Mouse (Mus musculus) heart, embryonic 15.5 days (tissue): ENCODE data around the gene Nr2c2ap. TPM values are rescaled to one million over a fixed set of nuclear protein-coding genes. Genes with fewer than 3 reads are reported as not detected.

Source experiments
- ATAC-seq: fragments of 200-750 bp; cut with Nextera tagmentation; replicated peaks from 2 replicates; pipeline ENCODE4 v1.8.0; 2017; ENCODE audit warnings: low read depth, moderate TSS enrichment; ENCODE audit not compliant: insufficient number of reproducible peaks, insufficient read depth, low FRiP score
- H3K27ac ChIP-seq: fragments of 300-500 bp; sonication (generic); 2 replicates; pipeline ENCODE4 v1.5.1; 2015; ENCODE audit warnings: mild to moderate bottlenecking, inconsistent platforms
- H3K27me3 ChIP-seq: fragments of 300-500 bp; sonication (generic); 2 replicates; pipeline ENCODE4 v1.6.1; 2015; ENCODE audit warnings: inconsistent platforms
- H3K36me3 ChIP-seq: fragments of 300-500 bp; sonication (generic); 2 replicates; pipeline ENCODE4 v1.6.1; 2015; ENCODE audit warnings: mild to moderate bottlenecking, inconsistent platforms
- H3K4me1 ChIP-seq: fragments of 300-500 bp; sonication (generic); replicated peaks from 2 replicates; pipeline ENCODE4 v1.6.1; 2015; ENCODE audit warnings: inconsistent platforms
- H3K4me2 ChIP-seq: fragments of 300-500 bp; sonication (generic); 2 replicates; pipeline ENCODE4 v1.6.1; 2015; ENCODE audit warnings: inconsistent platforms, mild to moderate bottlenecking, moderate library complexity
- H3K4me3 ChIP-seq: fragments of 300-500 bp; sonication (generic); 2 replicates; pipeline ENCODE4 v1.5.1; 2015; ENCODE audit warnings: mild to moderate bottlenecking, inconsistent platforms
- H3K9ac ChIP-seq: fragments of 300-500 bp; sonication (generic); 2 replicates; pipeline ENCODE4 v1.6.1; 2015; ENCODE audit warnings: mild to moderate bottlenecking, inconsistent platforms
- H3K9me3 ChIP-seq: fragments of 300-500 bp; sonication (generic); replicated peaks from 2 replicates; pipeline ENCODE4 v1.6.1; 2016; ENCODE audit warnings: inconsistent platforms
- WGBS: fragments of 180-500 bp; shearing (Covaris S2); methylation state at CpG from one replicate; pipeline ENCODE4 v1.1.7; 2015; ENCODE audit warnings: mixed read lengths; 5-methylcytosine and 5-hydroxymethylcytosine counted together
- polyA plus RNA-seq: library from polyadenylated mRNA; unstranded; fragments of >200 nt; fragmentation: Nextera tagmentation; extraction: Ambion mirVana; gene quantifications from 2 replicates; pipeline ENCODE4 v1.2.1, GENCODE M21; 2015

The Nr2c2ap gene
- polyA plus RNA-seq, 1 experiment from 2014 or later, result 29.5 TPM

GRCm38 (mm10) chr8:70147678-70148607 is 16.8 kb downstream of the Nr2c2ap start:
- Histone ChIP-seq H3K36me3 (peaks cover 32% of the 10 kb centered on the region), H3K27ac (no peak overlapping the region), H3K4me1 (peaks cover 6% of the 10 kb centered on the region), H3K4me2 (no peak overlapping the region), H3K4me3 (no peak overlapping the region), H3K27me3 (peaks cover 15% of the 10 kb centered on the region), H3K9ac (no peak overlapping the region), H3K9me3 (no peaks in the 10 kb centered on the region)
- WGBS, result 76% methylated on average over 7 of the region's 7 CpGs
- ATAC-seq, result no peak

GRCm38 (mm10) chr8:70150158-70150557 is 19.0 kb downstream of the Nr2c2ap start:
- H3K36me3 ChIP-seq, result peaks cover 19% of the 10 kb centered on the region
- ATAC-seq, result no peak
- no peak overlapping the region for H3K9ac ChIP-seq
- peaks cover 20% of the 10 kb centered on the region for H3K27me3 ChIP-seq
- no peaks in the 10 kb centered on the region for H3K9me3 ChIP-seq
- peaks cover 6% of the 10 kb centered on the region for H3K4me1 ChIP-seq
- H3K4me3 ChIP-seq, result no peak overlapping the region
- WGBS, result 20% methylated on average over 13 of the region's 13 CpGs
- no peak overlapping the region for H3K27ac ChIP-seq
- H3K4me2 ChIP-seq, result no peak overlapping the region

- H3K27me3 ChIP-seq, result peaks cover 30% of the 10 kb centered on the region
- no peaks in the 10 kb centered on the region for H3K9me3 ChIP-seq
- peaks cover 6% of the 10 kb centered on the region for H3K4me1 ChIP-seq
- no peak overlapping the region for H3K27ac ChIP-seq
- 15% methylated on average over 21 of the region's 22 CpGs for WGBS
- H3K4me3 ChIP-seq, result no peak overlapping the region
- no peak overlapping the region for H3K9ac ChIP-seq
- ATAC-seq, result peak; percentile 94
- no peaks in the 10 kb centered on the region for H3K36me3 ChIP-seq
- H3K4me2 ChIP-seq, result peak overlapping the region; percentile 48
Observed at GRCm38 (mm10) chr8:70152537-70153257, 21.6 kb downstream of the Nr2c2ap start.

GRCm38 (mm10) chr8:70157240-70157800 is 26.2 kb downstream of the Nr2c2ap start:
- peaks cover 18% of the 10 kb centered on the region; the same call in 1 of the 2 replicates for H3K27me3 ChIP-seq
- H3K9ac ChIP-seq, result no peak overlapping the region
- no peak overlapping the region for H3K4me2 ChIP-seq
- H3K4me3 ChIP-seq, result no peak overlapping the region
- H3K9me3 ChIP-seq, result no peaks in the 10 kb centered on the region
- H3K36me3 ChIP-seq, result no peaks in the 10 kb centered on the region
- 93% methylated on average over 1 of the region's 1 CpGs for WGBS
- H3K4me1 ChIP-seq, result peaks cover 13% of the 10 kb centered on the region
- no peak overlapping the region for H3K27ac ChIP-seq
- no peak for ATAC-seq

- Histone ChIP-seq H3K4me1 (peaks cover 9% of the 10 kb centered on the region), H3K4me2 (peak overlapping the region; percentile 86), H3K9ac (peak overlapping the region; percentile 49), H3K36me3 (no peaks in the 10 kb centered on the region), H3K27me3 (peaks cover 18% of the 10 kb centered on the region; the same call in 1 of the 2 replicates), H3K27ac (no peak overlapping the region; the same call in 1 of the 2 replicates), H3K9me3 (no peaks in the 10 kb centered on the region), H3K4me3 (peak overlapping the region; percentile 55)
- 9% methylated on average over 38 of the region's 40 CpGs for WGBS
- ATAC-seq, result peak; percentile 74; the same call in 1 of the 2 replicates
Observed at GRCm38 (mm10) chr8:70158069-70158853, 27.1 kb downstream of the Nr2c2ap start.

- Histone ChIP-seq H3K4me1 (peaks cover 9% of the 10 kb centered on the region), H3K4me3 (no peak overlapping the region), H3K9me3 (no peaks in the 10 kb centered on the region), H3K9ac (no peak overlapping the region), H3K27me3 (peaks cover 23% of the 10 kb centered on the region; the same call in 1 of the 2 replicates), H3K27ac (no peak overlapping the region), H3K36me3 (no peaks in the 10 kb centered on the region), H3K4me2 (peak overlapping the region; percentile 86; the same call in 1 of the 2 replicates)
- WGBS, result 71% methylated on average over 4 of the region's 4 CpGs
- ATAC-seq, result no peak
Observed at GRCm38 (mm10) chr8:70159211-70159610, 28.1 kb downstream of the Nr2c2ap start.

GRCm38 (mm10) chr8:70160015-70160414 is 28.9 kb downstream of the Nr2c2ap start:
- no peak for ATAC-seq
- no peak overlapping the region for H3K27ac ChIP-seq
- WGBS, result 55% methylated on average over 13 of the region's 13 CpGs
- H3K4me3 ChIP-seq, result no peak overlapping the region
- H3K9ac ChIP-seq, result no peak overlapping the region
- peaks cover 25% of the 10 kb centered on the region for H3K27me3 ChIP-seq
- no peaks in the 10 kb centered on the region for H3K36me3 ChIP-seq
- no peaks in the 10 kb centered on the region for H3K9me3 ChIP-seq
- H3K4me2 ChIP-seq, result no peak overlapping the region
- H3K4me1 ChIP-seq, result peaks cover 9% of the 10 kb centered on the region

GRCm38 (mm10) chr8:70163316-70163715 is 32.2 kb downstream of the Nr2c2ap start:
- Histone ChIP-seq H3K4me1 (peaks cover 14% of the 10 kb centered on the region), H3K4me2 (no peak overlapping the region), H3K36me3 (no peaks in the 10 kb centered on the region), H3K27me3 (peaks cover 37% of the 10 kb centered on the region), H3K4me3 (no peak overlapping the region), H3K9me3 (no peaks in the 10 kb centered on the region), H3K27ac (no peak overlapping the region), H3K9ac (no peak overlapping the region)
- no peak for ATAC-seq
- WGBS, result 69% methylated on average over 3 of the region's 3 CpGs

GRCm38 (mm10) chr8:70166504-70167110 is 35.5 kb downstream of the Nr2c2ap start:
- H3K9me3 ChIP-seq, result no peaks in the 10 kb centered on the region
- H3K27me3 ChIP-seq, result peaks cover 34% of the 10 kb centered on the region
- H3K36me3 ChIP-seq, result no peaks in the 10 kb centered on the region
- peak overlapping the region; percentile 26; the same call in 1 of the 2 replicates for H3K9ac ChIP-seq
- peak overlapping the region; percentile 33 for H3K4me3 ChIP-seq
- H3K27ac ChIP-seq, result no peak overlapping the region
- H3K4me1 ChIP-seq, result peaks cover 9% of the 10 kb centered on the region
- ATAC-seq, result peak; percentile 81
- 3% methylated on average over 21 of the region's 21 CpGs for WGBS
- peak overlapping the region; percentile 62 for H3K4me2 ChIP-seq

GRCm38 (mm10) chr8:70170116-70170515 is 39.0 kb downstream of the Nr2c2ap start:
- Histone ChIP-seq H3K4me1 (peaks cover 28% of the 10 kb centered on the region), H3K36me3 (no peaks in the 10 kb centered on the region), H3K27ac (no peak overlapping the region), H3K9ac (no peak overlapping the region), H3K27me3 (peaks cover 21% of the 10 kb centered on the region), H3K4me2 (no peak overlapping the region), H3K4me3 (no peak overlapping the region), H3K9me3 (no peaks in the 10 kb centered on the region)
- 59% methylated on average over 3 of the region's 3 CpGs for WGBS
- ATAC-seq, result no peak
